Mouse (Mus musculus) limb, embryonic 13.5 days (tissue): ENCODE data around the gene Sult1a1. TPM values are rescaled to one million over a fixed set of nuclear protein-coding genes. Genes with fewer than 3 reads are reported as not detected.

ENCODE experiments used
- ATAC-seq: fragments of 200-750 bp; cut with Nextera tagmentation; 2 replicates; pipeline ENCODE4 v1.8.0; 2017; ENCODE audit warnings: low read depth, moderate number of reproducible peaks, moderate TSS enrichment; ENCODE audit not compliant: low FRiP score
- H3K27ac ChIP-seq: fragments of 300-500 bp; sonication (generic); 2 replicates; pipeline ENCODE4 v1.5.1; 2015; ENCODE audit warnings: inconsistent platforms, mild to moderate bottlenecking, moderate library complexity
- H3K27me3 ChIP-seq: fragments of 300-500 bp; sonication (generic); 2 replicates; pipeline ENCODE4 v1.6.1; 2015; ENCODE audit warnings: mild to moderate bottlenecking, inconsistent platforms
- H3K36me3 ChIP-seq: fragments of 300-500 bp; sonication (generic); 2 replicates; pipeline ENCODE4 v1.6.1; 2015; ENCODE audit warnings: inconsistent platforms, mild to moderate bottlenecking, moderate library complexity
- H3K4me1 ChIP-seq: fragments of 300-500 bp; sonication (generic); 2 replicates; pipeline ENCODE4 v1.6.1; 2015; ENCODE audit warnings: inconsistent platforms
- H3K4me2 ChIP-seq: fragments of 300-500 bp; sonication (generic); replicated peaks from 2 replicates; pipeline ENCODE4 v1.6.1; 2015; ENCODE audit warnings: inconsistent platforms, mild to moderate bottlenecking, moderate library complexity
- H3K4me3 ChIP-seq: fragments of 300-500 bp; sonication (generic); 2 replicates; pipeline ENCODE4 v1.5.1; 2015; ENCODE audit warnings: moderate library complexity, mild to moderate bottlenecking, inconsistent platforms
- H3K9ac ChIP-seq: fragments of 300-500 bp; sonication (generic); 2 replicates; pipeline ENCODE4 v1.6.1; 2015; ENCODE audit warnings: mild to moderate bottlenecking, inconsistent platforms
- H3K9me3 ChIP-seq: fragments of 300-500 bp; sonication (generic); 2 replicates; pipeline ENCODE4 v1.6.1; 2016; ENCODE audit warnings: inconsistent platforms
- WGBS: fragments of 180-500 bp; shearing (Covaris S2); methylation state at CpG from one replicate; pipeline ENCODE4 v1.1.7; 2015; 5-methylcytosine and 5-hydroxymethylcytosine counted together
- polyA plus RNA-seq: library from polyadenylated mRNA; unstranded; fragments of >200 nt; fragmentation: Nextera tagmentation; extraction: Ambion mirVana; gene quantifications from 2 replicates; pipeline ENCODE4 v1.2.1, GENCODE M21; 2015

Sult1a1 gene
- polyA plus RNA-seq = 4.6 and 4.8 TPM in 2 replicates

GRCm38 (mm10) chr7:126676207-126676606, at the start of gene Sult1a1:
Gene Sult1a1 (minus strand): TSS chr7:126676432.
- WGBS = 68% methylated on average over 1 of the region's 1 CpGs
- Histone ChIP-seq H3K9me3 (no peaks in the 10 kb centered on the region), H3K4me3 (no peak within 1 kb of the TSS), H3K4me2 (0 out of 2 replicates have a peak within 1 kb of the TSS, but pooled peaks have one; percentile 0), H3K9ac (no peak within 1 kb of the TSS; the same call in 1 of the 2 replicates), H3K27ac (peak within 1 kb of the TSS; percentile 2; the same call in 1 of the 2 replicates), H3K36me3 (peaks cover 45% of the 10 kb centered on the region), H3K27me3 (no peaks in the 10 kb centered on the region), H3K4me1 (peaks cover 6% of the 10 kb centered on the region; the same call in 1 of the 2 replicates)
- peak; percentile 64; the same call in 1 of the 2 replicates for ATAC-seq

- H3K4me1 ChIP-seq = no peaks in the 10 kb centered on the region
- H3K27ac ChIP-seq = no peak overlapping the region
- 0 out of 2 replicates have a peak, but pooled peaks cover 5% of the 10 kb centered on the region for H3K9me3 ChIP-seq
- no peak overlapping the region for H3K9ac ChIP-seq
- no peaks in the 10 kb centered on the region for H3K36me3 ChIP-seq
- ATAC-seq = no peak
- H3K4me2 ChIP-seq = no peak overlapping the region
- no peaks in the 10 kb centered on the region for H3K27me3 ChIP-seq
- no peak overlapping the region for H3K4me3 ChIP-seq
- WGBS = 77% methylated on average over 5 of the region's 5 CpGs
Observed at GRCm38 (mm10) chr7:126725667-126726066, 49.4 kb upstream of the Sult1a1 start.

GRCm38 (mm10) chr7:126725077-126725476, 48.8 kb upstream of the Sult1a1 start:
- 71% methylated on average over 3 of the region's 3 CpGs for WGBS
- no peaks in the 10 kb centered on the region for H3K4me1 ChIP-seq
- ATAC-seq = no peak
- no peak overlapping the region for H3K4me3 ChIP-seq
- H3K36me3 ChIP-seq = no peaks in the 10 kb centered on the region
- H3K4me2 ChIP-seq = no peak overlapping the region
- no peak overlapping the region for H3K9ac ChIP-seq
- H3K9me3 ChIP-seq = 0 out of 2 replicates have a peak, but pooled peaks cover 5% of the 10 kb centered on the region
- H3K27ac ChIP-seq = no peak overlapping the region
- no peaks in the 10 kb centered on the region for H3K27me3 ChIP-seq

- H3K4me2 ChIP-seq = no peak overlapping the region
- no peaks in the 10 kb centered on the region for H3K27me3 ChIP-seq
- no peak for ATAC-seq
- no peak overlapping the region for H3K9ac ChIP-seq
- WGBS = 85% methylated on average over 13 of the region's 13 CpGs
- H3K9me3 ChIP-seq = 0 out of 2 replicates have a peak, but pooled peaks cover 5% of the 10 kb centered on the region
- no peaks in the 10 kb centered on the region for H3K4me1 ChIP-seq
- no peaks in the 10 kb centered on the region for H3K36me3 ChIP-seq
- no peak overlapping the region for H3K4me3 ChIP-seq
- H3K27ac ChIP-seq = no peak overlapping the region
Observed at GRCm38 (mm10) chr7:126721635-126722034, 45.4 kb upstream of the Sult1a1 start.

GRCm38 (mm10) chr7:126718787-126719337, 42.6 kb upstream of the Sult1a1 start:
- Histone ChIP-seq H3K27me3 (no peaks in the 10 kb centered on the region), H3K9me3 (0 out of 2 replicates have a peak, but pooled peaks cover 5% of the 10 kb centered on the region), H3K4me2 (no peak overlapping the region), H3K36me3 (no peaks in the 10 kb centered on the region), H3K4me1 (no peaks in the 10 kb centered on the region), H3K9ac (no peak overlapping the region), H3K4me3 (no peak overlapping the region), H3K27ac (no peak overlapping the region)
- 95% methylated on average over 5 of the region's 5 CpGs for WGBS
- ATAC-seq = no peak

- no peak for ATAC-seq
- WGBS = 89% methylated on average over 3 of the region's 3 CpGs
- no peaks in the 10 kb centered on the region for H3K27me3 ChIP-seq
- H3K9ac ChIP-seq = no peak overlapping the region
- no peak overlapping the region for H3K4me2 ChIP-seq
- H3K27ac ChIP-seq = no peak overlapping the region
- H3K4me1 ChIP-seq = no peaks in the 10 kb centered on the region
- H3K36me3 ChIP-seq = no peaks in the 10 kb centered on the region
- H3K9me3 ChIP-seq = no peaks in the 10 kb centered on the region
- H3K4me3 ChIP-seq = no peak overlapping the region
Observed at GRCm38 (mm10) chr7:126717566-126717965, 41.3 kb upstream of the Sult1a1 start.

- Histone ChIP-seq H3K4me2 (no peak overlapping the region), H3K36me3 (no peaks in the 10 kb centered on the region), H3K4me1 (no peaks in the 10 kb centered on the region), H3K27ac (no peak overlapping the region), H3K9me3 (no peaks in the 10 kb centered on the region), H3K4me3 (no peak overlapping the region), H3K9ac (no peak overlapping the region), H3K27me3 (no peaks in the 10 kb centered on the region)
- WGBS = 77% methylated on average over 4 of the region's 4 CpGs
- no peak for ATAC-seq
Observed at GRCm38 (mm10) chr7:126715679-126716078, 39.4 kb upstream of the Sult1a1 start.

GRCm38 (mm10) chr7:126711910-126712309, 35.7 kb upstream of the Sult1a1 start:
- H3K4me1 ChIP-seq = no peaks in the 10 kb centered on the region
- no peak overlapping the region for H3K27ac ChIP-seq
- ATAC-seq = no peak
- no peaks in the 10 kb centered on the region for H3K36me3 ChIP-seq
- H3K9me3 ChIP-seq = no peaks in the 10 kb centered on the region
- no peak overlapping the region for H3K9ac ChIP-seq
- no peak overlapping the region for H3K4me2 ChIP-seq
- 75% methylated on average over 3 of the region's 3 CpGs for WGBS
- H3K4me3 ChIP-seq = no peak overlapping the region
- no peaks in the 10 kb centered on the region for H3K27me3 ChIP-seq

GRCm38 (mm10) chr7:126710266-126710665, 34.0 kb upstream of the Sult1a1 start:
- H3K9me3 ChIP-seq = no peaks in the 10 kb centered on the region
- H3K27me3 ChIP-seq = peaks cover 10% of the 10 kb centered on the region
- no peak overlapping the region for H3K4me2 ChIP-seq
- no peak overlapping the region for H3K27ac ChIP-seq
- H3K36me3 ChIP-seq = no peaks in the 10 kb centered on the region
- ATAC-seq = no peak
- no peak overlapping the region for H3K4me3 ChIP-seq
- H3K9ac ChIP-seq = no peak overlapping the region
- 60% methylated on average over 4 of the region's 4 CpGs for WGBS
- H3K4me1 ChIP-seq = peaks cover under 1% of the 10 kb centered on the region

GRCm38 (mm10) chr7:126708175-126708952, 32.1 kb upstream of the Sult1a1 start:
- H3K27ac ChIP-seq = no peak overlapping the region
- no peaks in the 10 kb centered on the region for H3K36me3 ChIP-seq
- H3K4me3 ChIP-seq = no peak overlapping the region
- 82% methylated on average over 10 of the region's 10 CpGs for WGBS
- no peak overlapping the region for H3K4me2 ChIP-seq
- ATAC-seq = no peak
- H3K9ac ChIP-seq = no peak overlapping the region
- no peaks in the 10 kb centered on the region for H3K9me3 ChIP-seq
- H3K4me1 ChIP-seq = peaks cover 17% of the 10 kb centered on the region
- H3K27me3 ChIP-seq = peaks cover 24% of the 10 kb centered on the region

GRCm38 (mm10) chr7:126707442-126708174, 31.4 kb upstream of the Sult1a1 start, which contains the start of gene Coro1a:
Gene Coro1a (minus strand): TSS chr7:126707787.
- Histone ChIP-seq H3K27ac (no peak within 1 kb of the TSS), H3K36me3 (no peaks in the 10 kb centered on the region)
- WGBS = 84% methylated on average over 19 of the region's 19 CpGs

More at GRCm38 (mm10) chr7:126707442-126708174, 31.4 kb upstream of the Sult1a1 start, which contains the start of gene Coro1a:
- H3K4me1 ChIP-seq = peaks cover 18% of the 10 kb centered on the region
- no peak for ATAC-seq
- H3K9me3 ChIP-seq = no peaks in the 10 kb centered on the region
- no peak within 1 kb of the TSS for H3K4me3 ChIP-seq
- no peak within 1 kb of the TSS for H3K4me2 ChIP-seq
- H3K27me3 ChIP-seq = peaks cover 32% of the 10 kb centered on the region
- H3K9ac ChIP-seq = no peak within 1 kb of the TSS
